Mouse (Mus musculus): Measurements from ENCODE around the gene Etaa1.
"Not testable (repeated sequence)": the region's sequence is repeated elsewhere in the genome, so short reads cannot be mapped to it uniquely, and the experiment has no call there.

Gene Etaa1

DNA sequence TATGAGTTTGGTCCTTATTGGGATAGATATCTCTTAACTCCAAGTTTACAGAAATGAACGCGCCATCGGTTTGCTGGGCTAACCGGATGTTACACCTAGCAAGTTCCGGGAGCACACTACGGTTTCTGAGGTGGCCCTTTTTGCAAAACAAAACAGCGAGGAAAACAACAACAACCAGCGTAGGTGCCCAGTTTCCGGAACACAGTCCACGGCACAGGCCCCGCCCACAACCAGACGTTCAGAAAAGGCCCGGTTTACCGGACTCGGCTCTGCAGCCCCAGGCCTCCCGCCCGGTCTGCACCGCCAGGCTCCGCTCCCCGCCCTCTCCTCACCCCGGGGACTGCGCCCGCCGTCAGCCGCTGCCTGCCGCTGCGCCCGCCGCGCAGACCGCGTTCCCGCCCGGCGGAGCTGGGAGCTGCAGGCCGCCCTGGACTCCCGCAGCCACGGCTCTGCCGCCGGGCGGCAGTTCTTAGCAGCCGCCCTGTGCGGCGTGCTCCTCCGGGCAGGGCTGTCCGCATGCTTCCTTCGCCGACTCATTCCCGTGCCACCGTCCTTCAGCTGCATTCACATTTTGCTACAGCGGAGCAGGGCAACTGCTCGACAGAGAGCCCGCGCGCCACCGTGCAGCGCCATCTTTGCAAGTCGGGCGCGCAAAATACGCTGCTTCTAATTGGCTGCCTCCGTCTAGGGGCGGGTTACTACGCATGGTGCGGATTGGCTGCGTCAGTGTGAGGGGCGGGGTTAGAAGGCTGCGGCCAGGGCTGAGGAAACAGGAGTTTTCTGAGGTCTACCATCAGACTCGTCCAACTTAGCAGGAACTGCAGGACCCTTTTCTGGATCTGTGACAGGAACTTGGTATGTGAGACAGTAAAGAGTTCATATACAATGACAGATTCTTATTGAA lies at the start of gene Etaa1:
Gene Etaa1, minus strand, starts transcription at position 645 of the 904 bp plus-strand sequence.
- peak; percentile 97 for DNase-seq

DNA sequence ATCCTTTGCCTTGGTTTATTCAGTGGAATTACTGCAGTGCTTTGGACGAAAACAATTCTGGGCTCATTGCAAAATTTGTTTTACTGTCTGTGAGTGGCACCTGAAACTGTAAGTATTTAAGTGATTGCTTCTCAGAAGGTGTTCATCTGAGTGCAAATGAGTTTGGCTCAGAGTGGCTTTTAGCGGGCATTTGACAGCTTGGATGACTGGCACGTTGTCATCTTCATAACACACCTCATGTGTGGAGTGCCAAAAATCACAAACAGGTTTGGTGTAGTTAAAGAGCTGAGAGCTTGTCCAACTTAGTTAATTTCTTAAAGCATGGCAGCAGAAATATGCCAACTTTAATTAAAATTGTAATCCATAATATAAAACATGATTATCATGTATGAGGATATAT lies 40.5 kb upstream of the Etaa1 start:
- DNase-seq = no peak

DNA sequence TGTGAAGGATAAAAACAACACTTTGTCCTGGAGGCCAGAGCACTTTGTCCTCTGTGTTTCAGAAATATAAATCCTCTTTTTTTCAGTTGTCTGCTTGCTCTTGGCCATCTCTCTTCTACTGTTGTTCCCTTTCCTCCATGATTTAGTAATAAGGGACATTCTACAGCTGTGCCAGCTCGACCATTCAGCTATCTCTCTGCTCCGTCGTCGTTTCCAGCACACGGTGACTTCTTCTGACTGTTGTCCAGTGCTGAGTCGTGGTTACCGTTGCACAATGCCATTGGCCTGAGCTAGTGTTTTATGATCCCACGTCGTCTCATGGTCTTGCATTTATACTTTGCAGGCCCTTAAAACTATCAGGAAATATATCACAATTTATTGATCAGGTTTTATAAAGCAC lies 38.6 kb upstream of the Etaa1 start:
- no peak for DNase-seq

DNA sequence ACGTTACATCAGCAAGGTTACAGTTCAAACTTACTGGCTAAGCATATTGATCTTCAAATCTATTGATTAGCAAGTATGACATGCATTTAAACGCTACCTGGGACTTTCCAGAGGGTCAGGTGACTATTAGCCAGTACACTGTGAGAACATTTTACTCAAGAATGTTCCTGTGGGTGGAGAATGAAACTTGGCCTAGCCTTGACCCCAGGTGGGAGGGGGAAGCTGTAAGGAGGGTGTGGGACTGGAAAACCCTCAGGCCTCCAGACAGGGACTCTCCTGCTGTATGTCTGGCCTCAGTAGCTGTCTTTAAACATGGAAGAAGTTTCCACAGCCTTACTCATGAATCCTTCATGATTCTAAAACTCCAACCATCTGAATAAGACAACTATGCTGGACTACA lies 29.7 kb upstream of the Etaa1 start:
- DNase-seq = no peak

GRCm38 (mm10) chr11:17981246-17981645 lies 27.6 kb upstream of the Etaa1 start:
- no peak for DNase-seq

DNA sequence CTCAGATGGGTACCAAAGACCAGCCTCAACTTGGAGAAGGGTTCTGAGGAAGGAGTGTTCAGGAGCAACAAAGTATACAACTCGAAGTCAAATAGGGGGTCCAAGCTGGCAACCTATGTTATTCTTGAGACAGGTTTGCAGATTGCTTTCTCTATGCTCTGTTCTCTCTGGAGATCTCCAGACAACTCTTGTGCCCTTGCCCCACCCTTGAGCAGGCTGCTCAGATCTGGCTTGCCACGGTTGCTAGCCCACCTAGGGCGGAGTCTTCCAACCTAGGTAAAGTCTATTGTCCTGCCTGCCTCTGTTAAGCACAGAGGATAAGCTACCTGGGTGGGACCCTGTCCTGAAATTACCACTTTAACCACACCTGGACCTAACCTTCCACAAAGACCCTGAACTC lies 21.9 kb upstream of the Etaa1 start:
- DNase-seq = no peak

GRCm38 (mm10) chr11:17952791-17953190 lies 884 bp downstream of the Etaa1 start:
- DNase-seq = no peak

- no peak for DNase-seq
Observed at GRCm38 (mm10) chr11:17951336-17951735, 2.3 kb downstream of the Etaa1 start.

DNA sequence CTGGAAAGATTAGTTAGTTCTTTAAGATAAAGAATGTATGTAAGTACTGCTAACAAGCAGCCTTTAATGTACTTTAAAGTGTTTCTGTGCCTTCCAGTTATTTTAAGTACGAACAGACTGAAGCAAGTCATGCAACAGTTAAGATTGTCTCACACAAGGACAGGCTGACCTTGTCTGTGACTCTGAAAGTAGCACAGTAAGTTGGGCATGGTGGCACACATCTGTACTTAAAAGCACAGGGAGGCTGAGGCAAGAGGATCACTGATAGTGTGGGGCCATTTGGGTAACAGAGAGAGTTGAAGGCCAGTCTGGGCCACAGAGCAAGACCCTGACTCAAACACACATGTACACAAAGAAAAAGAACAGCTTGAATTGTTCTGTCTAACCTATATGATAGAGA lies 14.5 kb downstream of the Etaa1 start:
- no peak for DNase-seq

DNA sequence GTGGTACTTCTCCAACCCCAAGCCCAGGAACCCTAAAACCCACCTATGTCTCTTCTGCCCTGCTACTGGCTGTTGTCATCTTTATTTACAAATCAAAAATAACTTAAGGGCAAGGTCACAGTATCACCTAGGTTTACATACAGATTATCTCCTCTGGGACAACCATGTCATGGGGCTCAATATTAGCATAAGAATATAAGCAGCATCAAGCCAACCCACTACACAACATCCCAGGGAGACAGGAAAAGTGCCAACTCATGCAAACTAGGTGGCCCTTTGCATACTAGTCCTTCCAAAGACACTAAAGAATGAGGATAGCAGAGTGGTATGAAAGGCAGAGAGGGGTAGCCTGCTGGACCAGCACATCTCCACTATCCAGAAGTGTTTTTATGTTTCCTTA lies 15.7 kb downstream of the Etaa1 start:
- no peak for DNase-seq

GRCm38 (mm10) chr11:17917905-17918304 lies 35.8 kb downstream of the Etaa1 start:
- DNase-seq = no peak

GRCm38 (mm10) chr11:17917101-17917500 lies 36.6 kb downstream of the Etaa1 start:
- no peak for DNase-seq

GRCm38 (mm10) chr11:17916486-17916885 lies 37.2 kb downstream of the Etaa1 start:
- DNase-seq = no peak

DNA sequence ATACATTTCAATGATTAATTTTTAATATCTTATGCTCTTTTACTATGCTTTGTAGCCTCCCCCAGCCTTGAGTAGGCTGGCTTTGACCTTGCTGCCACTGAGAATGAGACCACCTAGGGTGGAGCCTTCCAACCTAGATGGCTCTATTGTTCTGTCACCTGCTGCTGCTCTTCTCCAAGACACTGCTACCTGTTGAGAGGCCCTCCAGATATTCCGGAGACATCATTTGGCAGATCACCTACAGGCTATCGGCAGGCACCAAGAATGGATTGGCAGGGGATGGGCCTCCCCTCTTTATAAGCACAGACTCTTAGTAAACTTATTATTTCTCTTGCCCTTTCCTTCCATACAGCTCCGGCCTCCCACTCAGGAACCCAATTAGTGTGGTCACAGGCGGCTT lies 52.7 kb downstream of the Etaa1 start:
- DNase-seq = not testable (repeated sequence)
